Mouse (Mus musculus) cortical plate, adult 2 months (tissue): ENCODE measurements around the gene Pknox2. TPM values are rescaled to one million over a fixed set of nuclear protein-coding genes. Genes with fewer than 3 reads are reported as not detected.

Experiments used
- H3K27ac ChIP-seq: fragments of 200-500 bp; 2 replicates; pipeline ENCODE4 v1.5.1; 2012; ENCODE audit warnings: low read length, control low read depth, inconsistent platforms; ENCODE audit not compliant: insufficient read depth
- H3K4me1 ChIP-seq: fragments of 200-500 bp; 2 replicates; pipeline ENCODE4 v1.6.1; 2011; ENCODE audit warnings: low read length; ENCODE audit not compliant: control insufficient read depth, insufficient read depth
- H3K4me3 ChIP-seq: fragments of 200-500 bp; 2 replicates; pipeline ENCODE4 v1.5.1; 2011; ENCODE audit warnings: mild to moderate bottlenecking, low read length, control low read depth; ENCODE audit not compliant: insufficient read depth
- CTCF ChIP-seq: fragments of 200-500 bp; IDR thresholded peaks from 2 replicates; pipeline ENCODE4 v1.5.1; 2011; ENCODE audit warnings: mild to moderate bottlenecking, control low read depth, low read length; ENCODE audit not compliant: insufficient read depth; ENCODE audit errors: extremely low read depth
- POLR2A ChIP-seq: fragments of 200-500 bp; IDR thresholded peaks from 2 replicates; pipeline ENCODE4 v1.6.1; 2011; ENCODE audit warnings: mild to moderate bottlenecking, low read length, control low read depth; ENCODE audit not compliant: insufficient read depth; ENCODE audit errors: extremely low read depth
- polyA plus RNA-seq: library from polyadenylated mRNA; depleted of rRNA; stranded (reverse); fragments of >200 nt; gene quantifications from 2 replicates; pipeline ENCODE4 v1.2.3, GENCODE M21; 2012

Pknox2 gene
- polyA plus RNA-seq, 1 experiment, result 80.9 TPM

- H3K4me1 ChIP-seq, result peaks cover 8% of the 10 kb centered on the region
- H3K4me3 ChIP-seq, result no peak overlapping the region
- TF ChIP-seq POLR2A (no peak), CTCF (no peak)
- peak overlapping the region; percentile 93 for H3K27ac ChIP-seq
These were observed 162.0 kb downstream of the Pknox2 start for GRCm38 (mm10) chr9:36985233-36985632.

- Histone ChIP-seq H3K27ac (no peak overlapping the region), H3K4me1 (peaks cover 6% of the 10 kb centered on the region), H3K4me3 (no peak overlapping the region)
- no peak; the same call in 1 of the 2 replicates for TF ChIP-seq CTCF
These were observed 170.4 kb downstream of the Pknox2 start for GRCm38 (mm10) chr9:36976596-36977362.

- Histone ChIP-seq H3K4me3 (no peak overlapping the region), H3K4me1 (peaks cover 8% of the 10 kb centered on the region), H3K27ac (peak overlapping the region; percentile 73; the same call in 1 of the 2 replicates)
- peak; percentile 34; the same call in 1 of the 2 replicates for TF ChIP-seq CTCF
- no peak for TF ChIP-seq POLR2A
These were observed 173.6 kb downstream of the Pknox2 start for GRCm38 (mm10) chr9:36973486-36974227.

GRCm38 (mm10) chr9:36972089-36972488, 175.1 kb downstream of the Pknox2 start:
- Histone ChIP-seq H3K4me1 (peaks cover 8% of the 10 kb centered on the region), H3K4me3 (no peak overlapping the region), H3K27ac (no peak overlapping the region)
- no peak for TF ChIP-seq POLR2A

GRCm38 (mm10) chr9:36971066-36971465, 176.1 kb downstream of the Pknox2 start:
- no peak for TF ChIP-seq CTCF
- TF ChIP-seq POLR2A, result no peak
- Histone ChIP-seq H3K4me3 (no peak overlapping the region), H3K27ac (no peak overlapping the region), H3K4me1 (peaks cover 8% of the 10 kb centered on the region)

GRCm38 (mm10) chr9:36970651-36971050, 176.6 kb downstream of the Pknox2 start:
- Histone ChIP-seq H3K27ac (no peak overlapping the region), H3K4me3 (no peak overlapping the region), H3K4me1 (peaks cover 8% of the 10 kb centered on the region)
- TF ChIP-seq POLR2A, result no peak
- TF ChIP-seq CTCF, result peak; percentile 68

- no peak overlapping the region for H3K27ac ChIP-seq
- no peak for TF ChIP-seq CTCF
- no peak for TF ChIP-seq POLR2A
- no peak overlapping the region for H3K4me3 ChIP-seq
- H3K4me1 ChIP-seq, result peaks cover 4% of the 10 kb centered on the region; the same call in 1 of the 2 replicates
These were observed 178.1 kb downstream of the Pknox2 start for GRCm38 (mm10) chr9:36969131-36969530.

GRCm38 (mm10) chr9:36968713-36969112, 178.5 kb downstream of the Pknox2 start:
- Histone ChIP-seq H3K27ac (no peak overlapping the region), H3K4me1 (peaks cover 4% of the 10 kb centered on the region; the same call in 1 of the 2 replicates), H3K4me3 (no peak overlapping the region)
- TF ChIP-seq POLR2A, result no peak
- TF ChIP-seq CTCF, result peak; percentile 79

GRCm38 (mm10) chr9:36968236-36968635, 179.0 kb downstream of the Pknox2 start:
- Histone ChIP-seq H3K4me1 (peaks cover 2% of the 10 kb centered on the region; the same call in 1 of the 2 replicates), H3K4me3 (no peak overlapping the region), H3K27ac (no peak overlapping the region)
- TF ChIP-seq CTCF (no peak), POLR2A (no peak)
